Mouse (Mus musculus): ENCODE results near the gene Map2k2. TPM values are rescaled to one million over a fixed set of nuclear protein-coding genes. Genes with fewer than 3 reads are reported as not detected.
"Not testable (repeated sequence)": the region's sequence is repeated elsewhere in the genome, so short reads cannot be mapped to it uniquely, and the experiment has no call there.

Gene Map2k2
- total RNA-seq, 2 experiments from 2014 or later = 129 to 131 TPM

- intact Hi-C loops (cut with DNase I) = loop anchor here (1.0 to 5.0 kb wide), 5 partner anchors 37 to 377 kb away; partner anchors contain the start of genes Plekhj1, Sf3a2 and Zbtb7a
Observed at GRCm38 (mm10) chr10:81174617-81175344, 69.1 kb downstream of the Map2k2 start.

GRCm38 (mm10) chr10:81175345-81175701 lies 69.6 kb downstream of the Map2k2 start:
- not testable (repeated sequence) for DNase-seq
- intact Hi-C loops (cut with DNase I) = loop anchor here (1.0 to 5.0 kb wide), 4 partner anchors 38 to 378 kb away; partner anchors contain the start of genes Plekhj1, Sf3a2 and Zbtb7a

More at GRCm38 (mm10) chr10:81174617-81175344, 69.1 kb downstream of the Map2k2 start:
- peak; percentile 94 to 96 for DNase-seq

- intact Hi-C loops (cut with DNase I) = loop anchor here (1.0 to 5.0 kb wide), 4 partner anchors 39 to 379 kb away; partner anchors contain the start of genes Plekhj1, Sf3a2 and Zbtb7a
- DNase-seq = no peak
Observed at GRCm38 (mm10) chr10:81175936-81176465, 70.3 kb downstream of the Map2k2 start.

GRCm38 (mm10) chr10:81176466-81177271 lies 71.0 kb downstream of the Map2k2 start, which contains the start of gene Eef2:
Gene Eef2 (plus strand): TSS chr10:81176631.
- DNase-seq = peak; percentile 99 to 100
- intact Hi-C loops (cut with DNase I) = loop anchor here (5.0 kb wide), 3 partner anchors 39 to 379 kb away; partner anchors contain the start of genes Plekhj1, Sf3a2 and Zbtb7a

- DNase-seq = peak; percentile 55 to 58
- intact Hi-C loops (cut with DNase I) = loop anchor here (5.0 kb wide), 3 partner anchors 40 to 380 kb away; partner anchors contain the start of genes Plekhj1, Sf3a2 and Zbtb7a
Observed at GRCm38 (mm10) chr10:81177491-81177925, 71.8 kb downstream of the Map2k2 start.

- peak; percentile 22 to 24 for DNase-seq
- intact Hi-C loops (cut with DNase I) = loop anchor here (5.0 kb wide), 3 partner anchors 41 to 381 kb away; partner anchors contain the start of genes Plekhj1, Sf3a2 and Zbtb7a
Observed at GRCm38 (mm10) chr10:81177958-81178712, 72.4 kb downstream of the Map2k2 start.

GRCm38 (mm10) chr10:81178927-81179326 lies 73.2 kb downstream of the Map2k2 start:
- DNase-seq = no peak
- intact Hi-C loops (cut with DNase I) = loop anchor here (5.0 kb wide), 3 partner anchors 42 to 382 kb away; partner anchors contain the start of genes Plekhj1, Sf3a2 and Zbtb7a

- intact Hi-C loops (cut with DNase I) = loop anchor here (5.0 kb wide), 3 partner anchors 42 to 382 kb away; partner anchors contain the start of genes Plekhj1, Sf3a2 and Zbtb7a
- DNase-seq = no peak
Observed at GRCm38 (mm10) chr10:81179451-81180342, 74.0 kb downstream of the Map2k2 start.

- intact Hi-C loops (cut with DNase I) = no loop called here
- DNase-seq = no peak
Observed at GRCm38 (mm10) chr10:81180946-81181345, 75.2 kb downstream of the Map2k2 start.

- peak; percentile 20 to 27 for DNase-seq
- intact Hi-C loops (cut with DNase I) = not testable (repeated sequence)
Observed at GRCm38 (mm10) chr10:81181860-81182259, 76.1 kb downstream of the Map2k2 start.

GRCm38 (mm10) chr10:81182336-81183333 lies 76.9 kb downstream of the Map2k2 start, which contains the start of gene Dapk3:
Gene Dapk3 (plus strand): TSS chr10:81183005.
- DNase-seq = peak; percentile 98
- intact Hi-C loops (cut with DNase I) = no loop called here

Small RNA genes within 50 kb of the gene (microRNA-seq; reads per million reads assigned to microRNA genes)
- 0 reads per million in 2 experiments for gene Mir5615-1
- gene Mir5615-2 = 0 reads per million in 2 experiments

Other genes starting within 250 kb of the Map2k2 start
- gene Tmprss9, start 234.1 kb upstream of the Map2k2 start, total RNA-seq (2021) = not detected
- 100 to 1,000 TPM; 163 to 175 TPM for gene Timm13, start 204.9 kb upstream of the Map2k2 start, total RNA-seq (2021)
- 10 to 100 TPM; 10.2 to 11.9 TPM for gene Lmnb2, start 187.7 kb upstream of the Map2k2 start, total RNA-seq (2021)
- gene Gadd45b, start 175.8 kb upstream of the Map2k2 start, total RNA-seq (2021) = 10 to 100 TPM; 11.5 to 18.3 TPM
- 1 to 10 TPM in 1 of 2 experiments, under 1 TPM in 1; 0.67 to 1.1 TPM for gene Gng7, start 91.0 kb upstream of the Map2k2 start, total RNA-seq (2021)
- gene Diras1, start 80.3 kb upstream of the Map2k2 start, total RNA-seq (2021) = not detected
- 10 to 100 TPM; 11.5 to 13.0 TPM for gene Slc39a3, start 68.5 kb upstream of the Map2k2 start, total RNA-seq (2021)
- 100 to 1,000 TPM; 103 to 106 TPM for gene Sgta, start 45.7 kb upstream of the Map2k2 start, total RNA-seq (2021)
- gene Thop1, start 35.9 kb upstream of the Map2k2 start, total RNA-seq (2021) = 10 to 100 TPM; 11.5 to 14.9 TPM
- 1 to 10 TPM; 1.2 to 2.4 TPM for gene Creb3l3, start 7.0 kb upstream of the Map2k2 start, total RNA-seq (2021)
- gene Zbtb7a, start 29.3 kb downstream of the Map2k2 start, total RNA-seq (2021) = 10 to 100 TPM; 43.7 to 48.0 TPM
- gene Pias4, start 62.0 kb downstream of the Map2k2 start, total RNA-seq (2021) = 10 to 100 TPM; 14.7 to 17.8 TPM
- gene Eef2, start 70.7 kb downstream of the Map2k2 start, total RNA-seq (2021) = 1,000 to 10,000 TPM; 1,333 to 1,385 TPM
- gene Dapk3, start 77.1 kb downstream of the Map2k2 start, total RNA-seq (2021) = 10 to 100 TPM; 33.3 to 39.1 TPM
- gene 4930442H23Rik, start 77.9 kb downstream of the Map2k2 start, total RNA-seq (2021) = not detected
- gene Nmrk2, start 96.1 kb downstream of the Map2k2 start, total RNA-seq (2021) = 10 to 100 TPM; 11.6 to 16.5 TPM
- under 1 TPM; 0.24 to 0.30 TPM for gene Atcay, start 124.9 kb downstream of the Map2k2 start, total RNA-seq (2021)
- gene Zfr2, start 127.2 kb downstream of the Map2k2 start, total RNA-seq (2021) = 1 to 10 TPM; 3.8 TPM
- under 1 TPM; 0.27 to 0.38 TPM for gene Matk, start 147.0 kb downstream of the Map2k2 start, total RNA-seq (2021)
- 100 to 1,000 TPM in 1 of 2 experiments, 10 to 100 TPM in 1; 93.4 to 108 TPM for gene Mrpl54, start 161.0 kb downstream of the Map2k2 start, total RNA-seq (2021)
- gene Apba3, start 161.0 kb downstream of the Map2k2 start, total RNA-seq (2021) = 10 to 100 TPM; 66.5 to 68.3 TPM
- gene Tjp3, start 185.7 kb downstream of the Map2k2 start, total RNA-seq (2021) = under 1 TPM; 0.14 to 0.37 TPM
- 10 to 100 TPM; 43.2 to 46.4 TPM for gene Pip5k1c, start 187.0 kb downstream of the Map2k2 start, total RNA-seq (2021)
- 10 to 100 TPM; 21.0 to 23.6 TPM for gene Cactin, start 215.2 kb downstream of the Map2k2 start, total RNA-seq (2021)
- 1 to 10 TPM; 7.7 to 8.5 TPM for gene Tbxa2r, start 222.8 kb downstream of the Map2k2 start, total RNA-seq (2021)
- gene Gipc3, start 237.4 kb downstream of the Map2k2 start, total RNA-seq (2021) = 1 to 10 TPM; 4.8 to 6.1 TPM
- gene Hmg20b, start 244.6 kb downstream of the Map2k2 start, total RNA-seq (2021) = 100 to 1,000 TPM in 1 of 2 experiments, 10 to 100 TPM in 1; 88.1 to 105 TPM